Mouse (Mus musculus): Measurements from ENCODE around the gene Lta. TPM values are rescaled to one million over a fixed set of nuclear protein-coding genes. Genes with fewer than 3 reads are reported as not detected.
A peak's percentile ranks its signal among the peaks of the same experiment; 100 is the strongest.
"Not testable (repeated sequence)": the region's sequence is repeated elsewhere in the genome, so short reads cannot be mapped to it uniquely, and the experiment has no call there.

The Lta gene
- polyA plus RNA-seq, 1 experiment from 2014 or later: 0.40 TPM

GRCm38 (mm10) chr17:35234090-35234489, 28.9 kb upstream of the Lta start:
- not testable (repeated sequence) for H3K9me3 ChIP-seq (ENCODE audit: control insufficient read depth, low read length); H3K4me1 ChIP-seq (ENCODE audit: control insufficient read depth, insufficient read depth, low read length); ATAC-seq (ENCODE audit: low read depth); DNase-seq (ENCODE audit: low spot score); H3K27me3 ChIP-seq (replicated peaks; ENCODE audit: control insufficient read depth, insufficient read depth, low read length)
- Histone ChIP-seq H3K4me3 (ENCODE audit: low read depth, low read length) (peak overlapping the region; percentile 61; the same call in 1 of the 2 replicates), H3K9ac (ENCODE audit: low read depth, low read length) (peak overlapping the region; percentile 48), H3K36me3 (ENCODE audit: control insufficient read depth, insufficient read depth, low read length) (peaks cover 33% of the 10 kb centered on the region), H3K4me2 (ENCODE audit: low read depth, low read length) (peak overlapping the region; percentile 93), H3K27ac (replicated peaks; ENCODE audit: low read depth, low read length) (peak overlapping the region; percentile 65)
- WGBS: 86% methylated on average over 7 of the region's 7 CpGs

DNA sequence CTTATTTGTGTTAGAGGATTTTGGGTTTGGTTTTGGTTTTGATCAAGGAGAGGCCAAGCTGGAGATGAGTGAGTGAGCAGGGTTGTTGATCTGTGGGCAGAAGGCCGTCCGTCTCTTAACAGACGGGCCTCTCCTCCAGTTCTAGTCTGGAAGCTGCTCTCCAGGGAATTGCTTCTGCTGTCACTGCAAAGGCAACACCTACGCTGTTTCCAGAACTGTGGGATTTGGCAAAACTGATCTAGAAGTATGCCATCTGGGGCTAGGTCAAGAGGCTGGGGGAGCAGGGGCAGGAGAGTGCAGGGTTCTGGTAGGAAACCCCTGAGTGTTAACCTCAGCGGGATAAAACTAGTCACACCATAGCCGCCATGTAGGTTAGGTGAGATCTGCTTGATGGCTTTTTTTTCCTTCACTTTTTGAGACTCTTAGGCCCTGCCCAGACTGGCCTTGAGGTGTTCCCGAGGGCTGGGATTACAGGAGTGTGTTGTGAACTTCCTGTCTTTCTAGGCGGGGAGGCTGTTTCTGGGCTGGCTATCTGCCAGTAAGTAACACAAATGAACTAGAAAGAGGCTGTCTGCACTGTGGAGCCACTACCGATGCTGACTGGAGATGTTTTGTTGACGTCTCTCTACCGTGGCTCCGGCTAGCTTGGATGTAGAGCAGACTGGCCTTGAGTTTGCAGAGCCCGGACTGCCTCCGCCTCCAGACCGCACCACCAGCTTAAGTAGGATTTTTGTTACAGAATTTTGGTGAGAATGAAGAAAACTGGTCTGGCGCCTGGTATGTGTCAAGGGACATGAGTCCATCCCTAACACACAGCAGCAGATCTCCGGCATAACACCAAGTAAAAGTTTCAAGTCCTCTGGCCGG, 28.2 kb upstream of the Lta start, which contains the start of gene Atp6v1g2:
Gene Atp6v1g2, plus strand, starts transcription at position 547 of the 867 bp plus-strand sequence.
- peaks cover 40% of the 10 kb centered on the region for H3K36me3 ChIP-seq (ENCODE audit: control insufficient read depth, insufficient read depth, low read length)
- peak within 1 kb of the TSS; percentile 93 for H3K4me2 ChIP-seq (ENCODE audit: low read depth, low read length)
- peaks cover 4% of the 10 kb centered on the region; the same call in 1 of the 2 replicates for H3K4me1 ChIP-seq (ENCODE audit: control insufficient read depth, insufficient read depth, low read length)
- 60% methylated on average over 18 of the region's 18 CpGs for WGBS
- DNase-seq (ENCODE audit: low spot score): peak; percentile 85
- H3K27ac ChIP-seq (replicated peaks; ENCODE audit: low read depth, low read length): peak within 1 kb of the TSS; percentile 97
- no peaks in the 10 kb centered on the region for H3K9me3 ChIP-seq (ENCODE audit: control insufficient read depth, low read length)
- H3K9ac ChIP-seq (ENCODE audit: low read depth, low read length): peak within 1 kb of the TSS; percentile 89
- ATAC-seq (ENCODE audit: low read depth): no peak
- H3K4me3 ChIP-seq (ENCODE audit: low read depth, low read length): peak within 1 kb of the TSS; percentile 61
- H3K27me3 ChIP-seq (replicated peaks; ENCODE audit: control insufficient read depth, insufficient read depth, low read length): no peaks in the 10 kb centered on the region

DNA sequence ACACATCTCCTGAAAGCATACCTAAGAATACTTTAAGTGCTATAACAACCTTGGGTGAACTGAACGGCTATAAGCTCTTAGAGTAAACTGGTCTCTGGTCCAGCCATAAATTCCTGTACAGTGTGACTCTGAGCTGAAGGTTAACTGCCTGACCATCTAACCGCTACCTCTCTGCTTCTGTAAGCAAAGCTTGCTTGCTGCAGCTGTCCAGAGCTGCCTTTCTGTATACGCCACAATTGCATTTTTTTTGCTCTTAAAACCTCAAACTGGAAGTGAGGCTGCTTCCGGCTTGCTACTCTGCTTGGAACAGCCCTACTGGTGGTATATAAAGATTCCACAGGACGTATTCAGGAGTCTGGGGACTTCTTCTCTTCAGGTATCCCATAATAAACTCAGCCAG, 27.5 kb upstream of the Lta start:
- DNase-seq (ENCODE audit: low spot score): no peak

DNA sequence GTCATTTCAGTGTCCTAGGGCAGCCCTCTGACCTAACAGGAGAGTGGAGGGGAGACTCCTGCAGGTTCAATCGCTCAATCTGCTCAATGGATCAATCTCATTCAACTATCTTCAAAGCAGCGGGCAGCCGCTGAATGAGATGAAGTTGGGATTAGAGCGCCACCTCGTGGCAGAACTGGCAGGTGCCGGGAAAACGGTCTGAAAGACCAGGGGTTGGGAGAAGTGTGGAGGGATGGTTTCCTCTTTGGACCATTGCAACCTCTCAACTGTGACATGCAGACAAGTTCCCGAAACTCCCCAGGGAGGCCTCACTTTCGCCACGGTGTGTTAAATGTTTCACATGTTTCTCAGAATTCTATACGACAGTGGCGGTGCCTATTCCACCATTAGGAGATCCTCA, 26.9 kb upstream of the Lta start:
- no peak overlapping the region for H3K27ac ChIP-seq (replicated peaks; ENCODE audit: low read depth, low read length)
- no peak overlapping the region for H3K4me3 ChIP-seq (ENCODE audit: low read depth, low read length)
- 0 out of 2 replicates have a peak overlapping the region, but pooled peaks have one; percentile 10 for H3K9ac ChIP-seq (ENCODE audit: low read depth, low read length)
- 15% methylated on average over 12 of the region's 12 CpGs for WGBS
- no peaks in the 10 kb centered on the region for H3K27me3 ChIP-seq (replicated peaks; ENCODE audit: control insufficient read depth, insufficient read depth, low read length)
- DNase-seq (ENCODE audit: low spot score) (peak; percentile 81), ATAC-seq (ENCODE audit: low read depth) (no peak)
- peaks cover 53% of the 10 kb centered on the region for H3K36me3 ChIP-seq (ENCODE audit: control insufficient read depth, insufficient read depth, low read length)
- H3K9me3 ChIP-seq (ENCODE audit: control insufficient read depth, low read length): no peaks in the 10 kb centered on the region
- peak overlapping the region; percentile 4; the same call in 1 of the 2 replicates for H3K4me2 ChIP-seq (ENCODE audit: low read depth, low read length)
- H3K4me1 ChIP-seq (ENCODE audit: control insufficient read depth, insufficient read depth, low read length): peaks cover 4% of the 10 kb centered on the region; the same call in 1 of the 2 replicates

More for the DNA sequence above, 27.5 kb upstream of the Lta start:
- peaks cover 4% of the 10 kb centered on the region; the same call in 1 of the 2 replicates for H3K4me1 ChIP-seq (ENCODE audit: control insufficient read depth, insufficient read depth, low read length)
- peak overlapping the region; percentile 65; the same call in 1 of the 2 replicates for H3K27ac ChIP-seq (replicated peaks; ENCODE audit: low read depth, low read length)
- peak overlapping the region; percentile 48 for H3K9ac ChIP-seq (ENCODE audit: low read depth, low read length)
- no peaks in the 10 kb centered on the region for H3K9me3 ChIP-seq (ENCODE audit: control insufficient read depth, low read length)
- no peak overlapping the region for H3K4me3 ChIP-seq (ENCODE audit: low read depth, low read length)
- WGBS: 83% methylated on average over 5 of the region's 5 CpGs
- no peak for ATAC-seq (ENCODE audit: low read depth)
- no peaks in the 10 kb centered on the region for H3K27me3 ChIP-seq (replicated peaks; ENCODE audit: control insufficient read depth, insufficient read depth, low read length)
- H3K4me2 ChIP-seq (ENCODE audit: low read depth, low read length): no peak overlapping the region
- peaks cover 47% of the 10 kb centered on the region for H3K36me3 ChIP-seq (ENCODE audit: control insufficient read depth, insufficient read depth, low read length)

DNA sequence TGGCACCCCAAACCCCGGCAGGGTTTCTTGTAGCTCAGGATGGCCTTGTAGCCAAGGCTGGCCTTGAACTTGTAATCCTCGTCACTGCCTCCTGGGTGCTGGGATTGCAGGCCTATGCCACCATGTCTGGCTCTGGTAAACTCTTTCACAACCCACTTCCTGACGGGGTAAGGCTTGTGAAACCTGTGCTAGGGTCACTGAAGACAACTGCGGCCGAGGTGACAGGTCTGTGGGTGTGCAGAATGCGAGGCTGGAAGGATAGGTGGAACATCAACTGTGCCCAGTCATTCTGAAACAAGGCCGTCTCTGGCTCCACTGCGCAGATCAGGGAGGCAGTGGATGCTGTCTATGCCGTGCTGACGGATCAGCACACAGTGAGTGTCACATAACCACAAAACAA, 25.9 kb upstream of the Lta start:
- no peak for ATAC-seq (ENCODE audit: low read depth)
- 91% methylated on average over 10 of the region's 10 CpGs for WGBS
- no peak overlapping the region for H3K27ac ChIP-seq (replicated peaks; ENCODE audit: low read depth, low read length)
- no peaks in the 10 kb centered on the region for H3K27me3 ChIP-seq (replicated peaks; ENCODE audit: control insufficient read depth, insufficient read depth, low read length)
- no peak overlapping the region for H3K4me2 ChIP-seq (ENCODE audit: low read depth, low read length)
- peaks cover 54% of the 10 kb centered on the region for H3K36me3 ChIP-seq (ENCODE audit: control insufficient read depth, insufficient read depth, low read length)
- no peak for DNase-seq (ENCODE audit: low spot score)
- H3K4me1 ChIP-seq (ENCODE audit: control insufficient read depth, insufficient read depth, low read length): peaks cover 4% of the 10 kb centered on the region; the same call in 1 of the 2 replicates
- no peak overlapping the region for H3K9ac ChIP-seq (ENCODE audit: low read depth, low read length)
- H3K4me3 ChIP-seq (ENCODE audit: low read depth, low read length): no peak overlapping the region
- H3K9me3 ChIP-seq (ENCODE audit: control insufficient read depth, low read length): no peaks in the 10 kb centered on the region

GRCm38 (mm10) chr17:35226561-35227046, 21.5 kb upstream of the Lta start:
- no peak for DNase-seq (ENCODE audit: low spot score)
- no peak overlapping the region for H3K4me3 ChIP-seq (ENCODE audit: low read depth, low read length)
- H3K27me3 ChIP-seq (replicated peaks; ENCODE audit: control insufficient read depth, insufficient read depth, low read length): no peaks in the 10 kb centered on the region
- no peak for ATAC-seq (ENCODE audit: low read depth)
- H3K36me3 ChIP-seq (ENCODE audit: control insufficient read depth, insufficient read depth, low read length): peaks cover 51% of the 10 kb centered on the region
- 86% methylated on average over 14 of the region's 14 CpGs for WGBS
- H3K9me3 ChIP-seq (ENCODE audit: control insufficient read depth, low read length): no peaks in the 10 kb centered on the region
- H3K27ac ChIP-seq (replicated peaks; ENCODE audit: low read depth, low read length): no peak overlapping the region
- no peaks in the 10 kb centered on the region for H3K4me1 ChIP-seq (ENCODE audit: control insufficient read depth, insufficient read depth, low read length)
- H3K9ac ChIP-seq (ENCODE audit: low read depth, low read length): no peak overlapping the region
- no peak overlapping the region for H3K4me2 ChIP-seq (ENCODE audit: low read depth, low read length)

DNA sequence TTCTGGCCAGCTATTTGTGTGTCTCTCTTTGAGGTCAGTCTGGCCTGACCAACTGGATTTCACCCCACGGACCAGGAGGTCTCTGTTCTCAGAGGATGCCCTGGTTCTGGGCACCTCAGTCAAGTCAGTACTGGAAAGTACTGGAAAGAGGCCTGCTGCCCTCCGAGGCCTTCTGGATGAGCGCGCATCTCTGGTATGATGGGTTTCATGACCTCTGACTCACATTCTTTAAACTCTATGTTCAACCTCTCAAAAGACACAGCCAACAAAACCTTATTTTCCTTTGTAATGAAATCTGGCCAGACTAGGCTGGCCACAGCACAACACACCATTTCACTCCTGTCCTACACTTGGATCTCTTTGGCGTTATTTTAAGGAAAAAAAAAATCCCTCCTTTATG, 20.3 kb upstream of the Lta start:
- Histone ChIP-seq H3K4me3 (ENCODE audit: low read depth, low read length) (no peak overlapping the region), H3K9me3 (ENCODE audit: control insufficient read depth, low read length) (no peaks in the 10 kb centered on the region), H3K4me2 (ENCODE audit: low read depth, low read length) (no peak overlapping the region), H3K9ac (ENCODE audit: low read depth, low read length) (no peak overlapping the region), H3K27me3 (replicated peaks; ENCODE audit: control insufficient read depth, insufficient read depth, low read length) (no peaks in the 10 kb centered on the region), H3K27ac (replicated peaks; ENCODE audit: low read depth, low read length) (no peak overlapping the region), H3K4me1 (ENCODE audit: control insufficient read depth, insufficient read depth, low read length) (no peaks in the 10 kb centered on the region), H3K36me3 (ENCODE audit: control insufficient read depth, insufficient read depth, low read length) (peaks cover 50% of the 10 kb centered on the region)
- ATAC-seq (ENCODE audit: low read depth) (no peak), DNase-seq (ENCODE audit: low spot score) (no peak)
- WGBS: 85% methylated on average over 5 of the region's 5 CpGs

GRCm38 (mm10) chr17:35224641-35225040, 19.5 kb upstream of the Lta start:
- no peak for DNase-seq (ENCODE audit: low spot score)
- Histone ChIP-seq H3K9ac (ENCODE audit: low read depth, low read length) (no peak overlapping the region), H3K36me3 (ENCODE audit: control insufficient read depth, insufficient read depth, low read length) (peaks cover 52% of the 10 kb centered on the region), H3K27me3 (replicated peaks; ENCODE audit: control insufficient read depth, insufficient read depth, low read length) (no peaks in the 10 kb centered on the region), H3K9me3 (ENCODE audit: control insufficient read depth, low read length) (no peaks in the 10 kb centered on the region), H3K4me2 (ENCODE audit: low read depth, low read length) (no peak overlapping the region), H3K4me1 (ENCODE audit: control insufficient read depth, insufficient read depth, low read length) (no peaks in the 10 kb centered on the region), H3K4me3 (ENCODE audit: low read depth, low read length) (no peak overlapping the region), H3K27ac (replicated peaks; ENCODE audit: low read depth, low read length) (no peak overlapping the region)
- 98% methylated on average over 4 of the region's 4 CpGs for WGBS
- ATAC-seq (ENCODE audit: low read depth): no peak
